Mouse (Mus musculus) B cell, adult 2 months (primary cell): ENCODE data around the gene Itpr2.

Experiments
- DNase-seq, 2 experiments: peaks; one replicate each; pipeline ENCODE4 v3.0.0; 2022

Itpr2 gene

GRCm38 (mm10) chr6:146410427-146410810 is 91.6 kb downstream of the Itpr2 start:
- DNase-seq = no peak

- peak; percentile 87 to 89 for DNase-seq
Observed at GRCm38 (mm10) chr6:146409692-146410426, 92.2 kb downstream of the Itpr2 start.

GRCm38 (mm10) chr6:146405380-146405779 is 96.6 kb downstream of the Itpr2 start:
- DNase-seq = peak; percentile 71 to 72

GRCm38 (mm10) chr6:146404876-146405275 is 97.1 kb downstream of the Itpr2 start:
- DNase-seq = no peak

- no peak for DNase-seq
Observed at GRCm38 (mm10) chr6:146404156-146404555, 97.9 kb downstream of the Itpr2 start.

- DNase-seq = no peak
Observed at GRCm38 (mm10) chr6:146402905-146403642, 98.9 kb downstream of the Itpr2 start.

GRCm38 (mm10) chr6:146397803-146398202 is 104.2 kb downstream of the Itpr2 start:
- no peak for DNase-seq

GRCm38 (mm10) chr6:146396253-146396652 is 105.8 kb downstream of the Itpr2 start:
- no peak for DNase-seq

- no peak for DNase-seq
Observed at GRCm38 (mm10) chr6:146395616-146396015, 106.4 kb downstream of the Itpr2 start.

- peak; percentile 19 to 24 for DNase-seq
Observed at GRCm38 (mm10) chr6:146392188-146392587, 109.8 kb downstream of the Itpr2 start.

GRCm38 (mm10) chr6:146390159-146390558 is 111.9 kb downstream of the Itpr2 start:
- no peak for DNase-seq

GRCm38 (mm10) chr6:146388010-146388409 is 114.0 kb downstream of the Itpr2 start:
- no peak for DNase-seq

GRCm38 (mm10) chr6:146387039-146387713 is 114.8 kb downstream of the Itpr2 start:
- DNase-seq = no peak

- no peak for DNase-seq
Observed at GRCm38 (mm10) chr6:146379263-146379662, 122.8 kb downstream of the Itpr2 start.

GRCm38 (mm10) chr6:146371511-146371910 is 130.5 kb downstream of the Itpr2 start:
- DNase-seq = no peak

- no peak for DNase-seq
Observed at GRCm38 (mm10) chr6:146366180-146366579, 135.8 kb downstream of the Itpr2 start.

- no peak for DNase-seq
Observed at GRCm38 (mm10) chr6:146357911-146358310, 144.1 kb downstream of the Itpr2 start.

- no peak for DNase-seq
Observed at GRCm38 (mm10) chr6:146352258-146352805, 149.7 kb downstream of the Itpr2 start.

- no peak for DNase-seq
Observed at GRCm38 (mm10) chr6:146351816-146352215, 150.2 kb downstream of the Itpr2 start.

GRCm38 (mm10) chr6:146347568-146347967 is 154.5 kb downstream of the Itpr2 start:
- no peak for DNase-seq

- DNase-seq = no peak
Observed at GRCm38 (mm10) chr6:146346545-146347195, 155.4 kb downstream of the Itpr2 start.

GRCm38 (mm10) chr6:146344732-146345131 is 157.3 kb downstream of the Itpr2 start:
- peak; percentile 47 to 58 for DNase-seq
